Mouse (Mus musculus): ENCODE results near the gene Edc3. TPM values are rescaled to one million over a fixed set of nuclear protein-coding genes. Genes with fewer than 3 reads are reported as not detected.
A peak's percentile ranks its signal among the peaks of the same experiment; 100 is the strongest.
"Not testable (repeated sequence)": the region's sequence is repeated elsewhere in the genome, so short reads cannot be mapped to it uniquely, and the experiment has no call there.

The Edc3 gene
- total RNA-seq, 4 experiments from 2014 or later: 4.8 to 6.7 (median 6.3) TPM

GRCm38 (mm10) chr9:57698466-57699150, 9.7 kb upstream of the Edc3 start:
- no peak for DNase-seq (ENCODE audit: low spot score in 2 of 2)

- DNase-seq (ENCODE audit: low spot score in 2 of 2): no peak
Measured at GRCm38 (mm10) chr9:57706496-57706895, 1.8 kb upstream of the Edc3 start.

GRCm38 (mm10) chr9:57708720-57709274, 457 bp downstream of the Edc3 start:
- DNase-seq (ENCODE audit: low spot score in 2 of 2): peak in 1 of 2 experiments; percentile 28

GRCm38 (mm10) chr9:57710214-57710613, 1.9 kb downstream of the Edc3 start:
- DNase-seq (ENCODE audit: low spot score in 2 of 2): not testable (repeated sequence)

GRCm38 (mm10) chr9:57712194-57712593, 3.9 kb downstream of the Edc3 start:
- DNase-seq (ENCODE audit: low spot score in 2 of 2): no peak

- DNase-seq (ENCODE audit: low spot score in 2 of 2): no peak
Measured at GRCm38 (mm10) chr9:57718408-57718807, 10.1 kb downstream of the Edc3 start.

GRCm38 (mm10) chr9:57720736-57721135, 12.4 kb downstream of the Edc3 start:
- no peak for DNase-seq (ENCODE audit: low spot score in 2 of 2)

- no peak for DNase-seq (ENCODE audit: low spot score in 2 of 2)
Measured at GRCm38 (mm10) chr9:57722371-57722770, 14.0 kb downstream of the Edc3 start.

- DNase-seq (ENCODE audit: low spot score in 2 of 2): peak; percentile 53 to 70
Measured at GRCm38 (mm10) chr9:57723315-57723715, 15.0 kb downstream of the Edc3 start.

- peak in 1 of 2 experiments; percentile 48 for DNase-seq (ENCODE audit: low spot score in 2 of 2)
Measured at GRCm38 (mm10) chr9:57723796-57724195, 15.5 kb downstream of the Edc3 start.

- no peak for DNase-seq (ENCODE audit: low spot score in 2 of 2)
Measured at GRCm38 (mm10) chr9:57724701-57725100, 16.4 kb downstream of the Edc3 start.

GRCm38 (mm10) chr9:57728312-57728711, 20.0 kb downstream of the Edc3 start:
- no peak for DNase-seq (ENCODE audit: low spot score in 2 of 2)

GRCm38 (mm10) chr9:57733606-57734005, 25.3 kb downstream of the Edc3 start:
- no peak for DNase-seq (ENCODE audit: low spot score in 2 of 2)

- DNase-seq (ENCODE audit: low spot score in 2 of 2): peak in 1 of 2 experiments; percentile 37
Measured at GRCm38 (mm10) chr9:57739863-57740262, 31.5 kb downstream of the Edc3 start.

GRCm38 (mm10) chr9:57744462-57745091, 36.2 kb downstream of the Edc3 start:
- DNase-seq (ENCODE audit: low spot score in 2 of 2): no peak

- no peak for DNase-seq (ENCODE audit: low spot score in 2 of 2)
Measured at GRCm38 (mm10) chr9:57747067-57747466, 38.7 kb downstream of the Edc3 start.

GRCm38 (mm10) chr9:57748137-57748536, 39.8 kb downstream of the Edc3 start:
- DNase-seq (ENCODE audit: low spot score in 2 of 2): peak in 1 of 2 experiments; percentile 47

- DNase-seq (ENCODE audit: low spot score in 2 of 2): no peak
Measured at GRCm38 (mm10) chr9:57748831-57749230, 40.5 kb downstream of the Edc3 start.

- no peak for DNase-seq (ENCODE audit: low spot score in 2 of 2)
Measured at GRCm38 (mm10) chr9:57750901-57751300, 42.6 kb downstream of the Edc3 start.

GRCm38 (mm10) chr9:57757578-57757977, 49.2 kb downstream of the Edc3 start:
- DNase-seq (ENCODE audit: low spot score in 2 of 2): no peak

GRCm38 (mm10) chr9:57758528-57758927, 50.2 kb downstream of the Edc3 start:
- DNase-seq (ENCODE audit: low spot score in 2 of 2): no peak

GRCm38 (mm10) chr9:57759289-57759688, 50.9 kb downstream of the Edc3 start:
- DNase-seq (ENCODE audit: low spot score in 2 of 2): peak; percentile 75 to 87

All from gastrocnemius, adult 8-10 months (tissue).